Mouse (Mus musculus) hindbrain, embryonic 11.5 days (tissue): ENCODE results near the gene Pdia6. TPM values are rescaled to one million over a fixed set of nuclear protein-coding genes. Genes with fewer than 3 reads are reported as not detected.

Source experiments
- ATAC-seq: fragments of 200-750 bp; cut with Nextera tagmentation; 2 replicates; pipeline ENCODE4 v1.8.0; 2017; ENCODE audit warnings: mild to moderate bottlenecking, moderate TSS enrichment, moderate library complexity; ENCODE audit not compliant: low FRiP score
- DNase-seq: peaks from one replicate; pipeline ENCODE4 v3.0.0-alpha.2; 2015; ENCODE audit warnings: low spot score
- H3K27ac ChIP-seq: fragments of 300-500 bp; sonication (generic); 2 replicates; pipeline ENCODE4 v1.5.1; 2014; ENCODE audit warnings: mild to moderate bottlenecking, low read depth, low read length
- H3K27me3 ChIP-seq: fragments of 300-500 bp; sonication (generic); 2 replicates; pipeline ENCODE4 v1.6.1; 2014; ENCODE audit warnings: mild to moderate bottlenecking, low read length, moderate library complexity, mixed read lengths; ENCODE audit not compliant: control insufficient read depth, insufficient read depth
- H3K36me3 ChIP-seq: fragments of 300-500 bp; sonication (generic); 2 replicates; pipeline ENCODE4 v1.6.1; 2014; ENCODE audit warnings: mild to moderate bottlenecking, low read length, moderate library complexity, mixed read lengths; ENCODE audit not compliant: control insufficient read depth, insufficient read depth
- H3K4me1 ChIP-seq: fragments of 300-500 bp; sonication (generic); replicated peaks from 2 replicates; pipeline ENCODE4 v1.6.1; 2014; ENCODE audit warnings: low read length, mixed read lengths; ENCODE audit not compliant: control insufficient read depth, insufficient read depth
- H3K4me2 ChIP-seq: fragments of 300-500 bp; sonication (generic); replicated peaks from 2 replicates; pipeline ENCODE4 v1.6.1; 2014; ENCODE audit warnings: mild to moderate bottlenecking, low read depth, low read length
- H3K4me3 ChIP-seq: fragments of 300-500 bp; sonication (generic); 2 replicates; pipeline ENCODE4 v1.5.1; 2014; ENCODE audit warnings: low read depth, low read length
- H3K9ac ChIP-seq: fragments of 300-500 bp; sonication (generic); 2 replicates; pipeline ENCODE4 v1.6.1; 2014; ENCODE audit warnings: low read depth, low read length
- H3K9me3 ChIP-seq: fragments of 300-500 bp; sonication (generic); 2 replicates; pipeline ENCODE4 v1.6.1; 2016; ENCODE audit warnings: low read length; ENCODE audit not compliant: control insufficient read depth
- WGBS: fragments of 180-500 bp; shearing (Covaris S2); extraction: QIAGEN DNeasy Blood & Tissue Kit; methylation state at CpG from one replicate; pipeline ENCODE4 v1.1.7; 2014; 5-methylcytosine and 5-hydroxymethylcytosine counted together
- polyA plus RNA-seq: library from polyadenylated mRNA; unstranded; fragments of >200 nt; fragmentation: Nextera tagmentation; extraction: Ambion mirVana; gene quantifications from 2 replicates; pipeline ENCODE4 v1.2.1, GENCODE M21; 2014

Gene Pdia6
- polyA plus RNA-seq, 1 experiment from 2014 or later = 545 TPM

DNA sequence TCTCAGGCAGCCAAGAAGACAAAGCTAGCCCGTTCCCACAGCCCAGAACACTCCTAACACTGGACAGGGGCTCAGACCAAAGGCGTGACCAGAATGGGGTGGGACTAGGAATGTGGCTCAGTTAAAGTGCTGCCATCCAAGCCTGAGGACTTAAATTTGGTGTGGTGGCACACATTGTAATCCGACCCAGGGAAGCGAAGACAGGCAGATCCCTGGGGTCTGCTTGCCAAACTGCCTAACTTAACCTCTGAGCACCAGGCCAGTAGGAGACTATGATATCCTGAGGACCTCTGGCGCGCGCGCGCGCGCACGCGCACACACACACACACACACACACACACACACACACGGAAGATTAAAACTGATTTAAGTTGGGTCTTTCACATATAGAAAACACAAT, 34.8 kb upstream of the Pdia6 start:
- Histone ChIP-seq H3K9me3 (no peaks in the 10 kb centered on the region), H3K27me3 (no peaks in the 10 kb centered on the region), H3K27ac (no peak overlapping the region), H3K4me1 (no peaks in the 10 kb centered on the region), H3K9ac (no peak overlapping the region), H3K4me2 (no peak overlapping the region), H3K36me3 (no peaks in the 10 kb centered on the region), H3K4me3 (no peak overlapping the region)
- 78% methylated on average over 14 of the region's 14 CpGs for WGBS
- ATAC-seq = no peak
- no peak for DNase-seq

DNA sequence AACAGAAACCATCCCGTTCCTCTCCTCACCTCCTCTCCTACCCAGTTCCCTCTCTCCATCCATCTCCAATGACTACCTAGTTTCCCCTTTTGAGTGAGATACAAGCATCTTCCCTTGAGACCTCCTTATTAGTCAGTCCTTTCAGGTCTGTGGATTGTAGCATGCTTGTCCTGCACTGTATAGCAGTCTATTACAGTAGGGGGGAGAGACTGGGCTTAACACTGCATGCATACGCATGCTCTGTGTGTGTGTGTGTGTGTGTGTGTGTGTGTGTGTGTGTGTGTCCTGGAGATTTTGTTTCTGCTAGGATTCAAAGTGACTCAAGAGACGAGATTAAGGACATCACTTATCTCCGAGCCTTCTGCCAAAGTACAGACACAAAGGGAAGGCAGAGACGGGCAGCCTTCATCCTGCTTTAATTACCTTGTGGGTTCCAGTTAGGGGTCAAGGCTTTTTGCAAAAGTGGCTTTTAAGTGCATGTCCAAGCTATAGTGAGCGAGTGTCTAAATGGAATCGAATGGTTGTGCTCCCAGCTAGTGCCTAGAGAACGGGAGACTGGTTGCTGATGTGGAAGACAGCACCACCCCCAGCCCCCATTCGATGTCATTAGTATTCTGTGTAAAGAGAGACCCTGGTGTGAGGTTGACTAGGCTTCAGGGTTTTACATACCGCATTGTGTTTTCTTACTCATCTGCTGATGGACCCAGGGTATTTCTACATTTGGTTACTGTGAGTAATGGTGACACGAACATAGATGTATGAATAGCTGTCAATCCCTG, 30.6 kb upstream of the Pdia6 start:
- H3K4me1 ChIP-seq = no peaks in the 10 kb centered on the region
- H3K4me3 ChIP-seq = no peak overlapping the region
- ATAC-seq (no peak), DNase-seq (no peak)
- no peaks in the 10 kb centered on the region for H3K27me3 ChIP-seq
- H3K4me2 ChIP-seq = no peak overlapping the region
- H3K9me3 ChIP-seq = no peaks in the 10 kb centered on the region
- no peak overlapping the region for H3K27ac ChIP-seq
- no peak overlapping the region for H3K9ac ChIP-seq
- no peaks in the 10 kb centered on the region for H3K36me3 ChIP-seq
- WGBS = 57% methylated on average over 11 of the region's 11 CpGs

DNA sequence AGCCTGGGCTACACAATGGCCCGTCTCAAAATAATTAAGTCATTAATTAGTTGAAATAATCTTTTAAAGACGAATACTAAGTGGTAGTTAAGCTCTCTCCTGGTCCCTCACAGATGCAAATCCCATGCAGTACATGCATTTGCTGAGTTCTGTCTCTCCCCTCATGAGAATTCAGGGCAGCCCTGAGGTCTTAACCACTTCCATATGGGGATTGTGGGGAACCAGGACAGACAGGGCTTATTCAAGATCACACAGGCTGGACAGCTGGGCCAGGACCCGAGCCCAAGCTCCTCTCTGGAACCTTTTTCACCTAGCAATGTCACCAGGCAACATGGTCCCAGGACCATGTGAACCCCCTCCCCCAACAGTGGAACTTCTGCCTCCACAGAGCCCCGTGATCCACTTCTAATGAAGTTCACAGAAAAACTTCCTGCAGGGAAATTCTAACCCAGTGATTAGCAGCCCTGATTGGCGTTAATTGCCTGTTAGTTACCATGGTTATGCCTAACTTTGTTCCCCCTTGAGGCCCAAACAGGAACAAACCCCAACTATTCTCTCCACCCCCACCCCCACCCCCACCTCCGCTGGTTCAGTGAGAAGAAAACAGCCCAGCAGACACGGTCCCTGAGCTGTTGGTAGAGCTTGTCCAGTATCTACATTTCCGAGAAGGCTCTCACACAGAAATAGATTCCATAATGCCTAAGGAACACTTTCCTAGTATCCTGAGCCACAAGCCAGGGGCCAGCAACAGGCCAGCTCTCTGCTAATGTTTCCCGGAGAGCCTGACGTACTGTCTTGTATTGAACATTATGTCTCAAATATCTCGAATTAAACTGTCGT, 27.5 kb upstream of the Pdia6 start:
- no peak overlapping the region for H3K9ac ChIP-seq
- H3K4me1 ChIP-seq = no peaks in the 10 kb centered on the region
- no peak overlapping the region for H3K4me2 ChIP-seq
- no peaks in the 10 kb centered on the region for H3K9me3 ChIP-seq
- H3K36me3 ChIP-seq = no peaks in the 10 kb centered on the region
- no peak overlapping the region for H3K27ac ChIP-seq
- no peaks in the 10 kb centered on the region for H3K27me3 ChIP-seq
- WGBS = 62% methylated on average over 12 of the region's 12 CpGs
- DNase-seq = no peak
- H3K4me3 ChIP-seq = no peak overlapping the region
- ATAC-seq = no peak

DNA sequence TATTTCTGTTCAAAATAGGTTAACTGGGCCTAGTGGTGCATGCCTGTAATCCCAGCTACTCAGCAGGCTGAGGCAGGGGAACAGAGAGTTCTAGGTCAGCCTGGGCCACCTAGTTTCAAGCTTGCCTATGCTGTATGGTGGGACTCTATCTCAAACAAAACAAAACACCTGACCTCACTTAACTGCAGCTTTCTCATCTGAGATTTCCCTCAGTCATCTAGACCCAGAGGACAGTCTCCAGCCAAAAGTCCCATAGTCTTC, 27.0 kb upstream of the Pdia6 start:
- ATAC-seq (no peak), DNase-seq (no peak)
- Histone ChIP-seq H3K4me1 (no peaks in the 10 kb centered on the region), H3K36me3 (no peaks in the 10 kb centered on the region), H3K9me3 (no peaks in the 10 kb centered on the region), H3K27me3 (no peaks in the 10 kb centered on the region), H3K9ac (no peak overlapping the region), H3K4me2 (no peak overlapping the region), H3K27ac (no peak overlapping the region), H3K4me3 (no peak overlapping the region)

DNA sequence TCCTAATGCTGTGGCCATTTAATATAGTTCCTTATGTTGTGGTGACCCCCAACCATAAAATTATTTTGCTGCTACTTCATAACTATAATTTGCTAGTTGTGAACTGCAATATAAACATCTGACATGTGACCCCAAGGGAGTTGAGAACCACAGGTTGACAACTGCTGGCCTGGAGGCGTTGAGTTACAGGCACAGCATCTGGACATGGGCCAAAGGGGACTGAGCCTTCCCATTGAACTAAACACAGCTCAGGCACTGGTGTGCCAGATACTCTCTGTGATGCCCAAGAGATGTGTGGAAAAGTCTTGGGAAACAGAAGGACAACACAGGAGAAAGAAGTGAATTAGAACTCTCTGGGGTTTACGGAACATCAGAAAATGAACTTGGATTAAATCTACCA, 25.3 kb upstream of the Pdia6 start:
- Histone ChIP-seq H3K9ac (no peak overlapping the region), H3K4me2 (no peak overlapping the region), H3K27ac (no peak overlapping the region), H3K36me3 (no peaks in the 10 kb centered on the region), H3K4me3 (no peak overlapping the region), H3K27me3 (no peaks in the 10 kb centered on the region), H3K9me3 (no peaks in the 10 kb centered on the region), H3K4me1 (no peaks in the 10 kb centered on the region)
- ATAC-seq (no peak), DNase-seq (no peak)
- 91% methylated on average over 2 of the region's 2 CpGs for WGBS

DNA sequence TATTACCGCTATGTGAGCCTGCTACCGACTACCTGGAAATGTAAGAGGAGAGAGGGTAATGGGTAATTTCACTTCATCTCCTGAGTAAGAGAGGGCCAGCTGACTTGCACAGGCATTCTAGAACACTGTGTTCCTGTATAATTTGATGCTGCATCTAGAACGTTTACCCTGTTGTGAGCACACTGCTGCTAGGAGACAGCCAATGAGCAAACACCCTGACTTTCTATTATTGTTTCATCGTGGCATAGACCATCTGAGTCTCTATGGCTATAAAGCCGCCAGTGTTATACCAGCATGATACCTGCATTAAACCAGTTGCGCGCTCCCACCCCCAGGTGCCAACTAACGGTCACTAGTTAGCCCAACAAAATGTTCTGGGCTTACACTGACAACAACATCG, 24.7 kb upstream of the Pdia6 start:
- Histone ChIP-seq H3K27me3 (no peaks in the 10 kb centered on the region), H3K4me2 (no peak overlapping the region), H3K36me3 (no peaks in the 10 kb centered on the region), H3K27ac (no peak overlapping the region), H3K4me1 (no peaks in the 10 kb centered on the region), H3K9ac (no peak overlapping the region), H3K9me3 (no peaks in the 10 kb centered on the region), H3K4me3 (no peak overlapping the region)
- 95% methylated on average over 9 of the region's 9 CpGs for WGBS
- ATAC-seq = no peak
- DNase-seq = no peak

DNA sequence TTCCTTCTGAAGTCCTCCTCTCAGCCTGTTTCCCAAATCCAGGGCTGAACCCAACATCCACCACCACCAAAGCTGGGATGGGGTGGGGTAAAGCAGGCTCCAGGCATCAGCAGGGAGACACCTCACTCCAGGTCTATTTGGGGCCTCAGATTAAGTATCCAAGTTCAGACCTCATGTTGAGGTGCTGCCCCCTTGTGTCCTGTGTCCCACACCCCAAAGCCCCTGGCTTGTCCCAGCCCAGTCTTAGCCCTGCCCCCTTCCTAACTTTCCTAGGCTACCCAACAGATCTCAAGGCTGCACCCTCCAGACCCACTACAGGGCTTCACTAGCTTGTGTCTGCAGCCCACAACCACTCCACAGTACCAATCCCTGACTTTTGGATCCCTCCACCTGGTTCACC, 24.3 kb upstream of the Pdia6 start:
- no peaks in the 10 kb centered on the region for H3K9me3 ChIP-seq
- no peaks in the 10 kb centered on the region for H3K36me3 ChIP-seq
- ATAC-seq (no peak), DNase-seq (no peak)
- no peak overlapping the region for H3K4me3 ChIP-seq
- H3K27ac ChIP-seq = no peak overlapping the region
- no peaks in the 10 kb centered on the region for H3K4me1 ChIP-seq
- no peak overlapping the region for H3K9ac ChIP-seq
- no peaks in the 10 kb centered on the region for H3K27me3 ChIP-seq
- no peak overlapping the region for H3K4me2 ChIP-seq

DNA sequence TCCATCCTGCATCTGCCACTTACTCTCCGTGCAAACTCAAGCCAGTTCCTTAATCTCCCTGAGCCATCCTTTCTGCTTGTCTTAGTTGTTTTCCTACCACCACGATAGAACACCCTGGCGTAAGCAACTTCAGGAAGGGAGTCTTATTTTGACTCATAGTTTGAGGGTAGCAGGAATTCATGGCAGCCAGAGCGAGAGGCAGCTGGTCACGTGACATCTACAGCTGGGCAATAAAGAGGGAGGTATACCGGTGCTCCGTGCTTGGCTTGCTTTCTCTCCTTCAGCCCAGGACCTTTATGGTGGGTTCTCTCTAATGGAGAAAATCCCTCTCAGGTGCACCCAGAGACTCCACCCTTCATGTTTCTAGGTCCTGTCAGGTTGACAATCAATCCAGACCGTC, 15.4 kb upstream of the Pdia6 start:
- Histone ChIP-seq H3K27ac (no peak overlapping the region), H3K4me1 (no peaks in the 10 kb centered on the region), H3K27me3 (no peaks in the 10 kb centered on the region), H3K36me3 (no peaks in the 10 kb centered on the region), H3K4me2 (no peak overlapping the region), H3K9me3 (no peaks in the 10 kb centered on the region), H3K9ac (no peak overlapping the region), H3K4me3 (no peak overlapping the region)
- no peak for DNase-seq
- WGBS = 86% methylated on average over 8 of the region's 8 CpGs
- ATAC-seq = no peak

DNA sequence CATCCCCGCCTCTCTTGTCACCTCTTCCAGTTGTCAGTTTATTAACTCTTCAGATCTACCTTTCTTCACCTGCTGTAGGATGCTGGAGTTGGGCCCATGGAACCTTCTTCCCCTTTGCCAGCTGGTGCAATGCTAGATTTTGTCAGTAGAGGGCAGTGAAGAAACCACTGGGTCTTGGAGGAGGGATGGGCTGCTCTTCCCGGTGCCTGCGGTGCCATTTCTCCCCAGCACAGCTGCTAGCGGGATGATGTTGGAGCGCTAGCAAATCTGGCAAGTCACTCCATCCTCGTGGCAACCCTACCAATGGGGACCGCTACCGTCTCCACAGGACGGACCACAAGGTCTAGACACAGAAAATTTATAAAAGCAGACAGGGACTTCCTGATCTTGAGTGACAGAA, 13.3 kb upstream of the Pdia6 start:
- Histone ChIP-seq H3K27ac (no peak overlapping the region), H3K9ac (no peak overlapping the region), H3K4me1 (no peaks in the 10 kb centered on the region), H3K9me3 (no peaks in the 10 kb centered on the region), H3K4me3 (no peak overlapping the region), H3K4me2 (no peak overlapping the region), H3K27me3 (no peaks in the 10 kb centered on the region), H3K36me3 (no peaks in the 10 kb centered on the region)
- ATAC-seq = peak; percentile 58; the same call in 1 of the 2 replicates
- WGBS = 14% methylated on average over 9 of the region's 9 CpGs
- peak; percentile 88 for DNase-seq
